Comparison of ENCODE assay signal across 8 mouse cellular contexts in the genomic region with DNA sequence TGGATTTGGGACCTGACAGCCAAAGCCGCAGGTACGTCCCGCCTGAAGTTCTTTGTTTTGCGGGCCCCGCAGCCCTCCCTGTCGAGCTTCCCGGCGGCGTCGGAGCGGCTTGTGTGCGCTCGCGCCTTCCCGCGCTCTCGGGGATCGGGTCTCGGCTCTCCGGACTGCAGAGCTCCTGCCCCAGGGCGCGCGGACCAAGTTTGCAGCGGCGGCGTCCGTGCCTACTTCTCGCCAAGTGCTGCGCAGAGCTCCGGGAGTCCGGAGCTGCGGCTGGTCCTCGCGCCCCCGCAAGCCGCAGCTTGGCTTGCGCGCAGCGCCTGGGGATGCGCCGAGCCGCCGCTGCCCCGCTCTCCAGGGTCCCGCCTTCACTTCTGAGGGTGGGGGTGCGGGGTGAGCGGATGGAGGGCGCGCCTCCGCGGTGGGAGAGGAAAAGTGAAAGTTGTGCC. TPM values are rescaled to one million over a fixed set of nuclear protein-coding genes. Genes with fewer than 3 reads are reported as not detected.
DNase-seq lines count a peak whose midpoint lies in the region; ATAC-seq lines count a peak whose summit lies in the region.

No protein-coding gene starts in this region.

- WGBS in hindbrain, embryonic 16.5 days = under 1% methylated on average over 49 of the region's 51 CpGs
- under 1% methylated on average over 51 of the region's 51 CpGs for WGBS in liver, embryonic 16.5 days (ENCODE audit: insufficient replicate concordance)
- 0% methylated on average over 50 of the region's 51 CpGs for WGBS in neural tube, embryonic 15.5 days

- peak; percentile 13 to 19 for DNase-seq in frontal cortex, postnatal 36 days (ENCODE audit: low spot score in 2 of 2)
- no peak for DNase-seq in frontal cortex, postnatal 14 days (ENCODE audit: low spot score in 2 of 2)
- DNase-seq in adrenal gland, postnatal 25 days = peak; percentile 52
- DNase-seq in gastrocnemius, postnatal 14 days = peak; percentile 57
- no peak for DNase-seq in natural killer cell, adult 2 months (ENCODE audit: low spot score in 2 of 2)

- peak overlapping the region; percentile 75 for H3K27ac ChIP-seq in hindbrain, embryonic 16.5 days (ENCODE audit: low read depth, low read length)
- no peak overlapping the region for H3K27ac ChIP-seq in liver, embryonic 16.5 days (ENCODE audit: low read length)
- peak overlapping the region; percentile 73 for H3K27ac ChIP-seq in neural tube, embryonic 15.5 days (replicated peaks)

- peak overlapping the region; percentile 69 for H3K4me3 ChIP-seq in hindbrain, embryonic 16.5 days (ENCODE audit: low read length)
- peak overlapping the region; percentile 51 for H3K4me3 ChIP-seq in liver, embryonic 16.5 days (ENCODE audit: low read depth, low read length)
- H3K4me3 ChIP-seq in neural tube, embryonic 15.5 days (replicated peaks) = peak overlapping the region; percentile 57

- peak overlapping the region; percentile 97 for H3K4me2 ChIP-seq in hindbrain, embryonic 16.5 days (ENCODE audit: low read length)
- peak overlapping the region; percentile 57 for H3K4me2 ChIP-seq in liver, embryonic 16.5 days (ENCODE audit: low read depth, low read length)
- H3K4me2 ChIP-seq in neural tube, embryonic 15.5 days = peak overlapping the region; percentile 98

- intact Hi-C loops in gastrocnemius, postnatal 14 days (cut with DNase I; ENCODE audit: low total_unique reads) = loop anchor here (10.0 kb wide), 1 partner anchor 251 kb away; no protein-coding TSS in a partner anchor

- peak; percentile 15 for ATAC-seq in hindbrain, embryonic 16.5 days
- ATAC-seq in liver, embryonic 16.5 days (ENCODE audit: low read depth) = no peak
- ATAC-seq in neural tube, embryonic 15.5 days (ENCODE audit: low FRiP score) = peak; percentile 28; the same call in 1 of the 2 replicates

- no peaks in the 10 kb centered on the region for H3K36me3 ChIP-seq in hindbrain, embryonic 16.5 days (ENCODE audit: control insufficient read depth, insufficient read depth, low read length)
- H3K36me3 ChIP-seq in liver, embryonic 16.5 days (ENCODE audit: control insufficient read depth, insufficient read depth) = no peaks in the 10 kb centered on the region
- no peaks in the 10 kb centered on the region for H3K36me3 ChIP-seq in neural tube, embryonic 15.5 days

- no peaks in the 10 kb centered on the region for H3K9me3 ChIP-seq in hindbrain, embryonic 16.5 days (ENCODE audit: control insufficient read depth, low read length)
- H3K9me3 ChIP-seq in liver, embryonic 16.5 days (replicated peaks; ENCODE audit: control insufficient read depth, low read length) = no peaks in the 10 kb centered on the region
- no peaks in the 10 kb centered on the region for H3K9me3 ChIP-seq in neural tube, embryonic 15.5 days (replicated peaks)

- H3K9ac ChIP-seq in hindbrain, embryonic 16.5 days (ENCODE audit: low read depth, low read length) = peak overlapping the region; percentile 72
- no peak overlapping the region; the same call in 1 of the 2 replicates for H3K9ac ChIP-seq in liver, embryonic 16.5 days (ENCODE audit: low read depth, low read length)
- H3K9ac ChIP-seq in neural tube, embryonic 15.5 days (replicated peaks) = peak overlapping the region; percentile 55

- peaks cover 11% of the 10 kb centered on the region for H3K27me3 ChIP-seq in hindbrain, embryonic 16.5 days (replicated peaks; ENCODE audit: control insufficient read depth, insufficient read depth, low read length)
- H3K27me3 ChIP-seq in liver, embryonic 16.5 days (ENCODE audit: control insufficient read depth, insufficient read depth, low read depth, low read length) = peaks cover 45% of the 10 kb centered on the region
- H3K27me3 ChIP-seq in neural tube, embryonic 15.5 days (replicated peaks) = peaks cover 20% of the 10 kb centered on the region

- peaks cover 16% of the 10 kb centered on the region for H3K4me1 ChIP-seq in hindbrain, embryonic 16.5 days (ENCODE audit: control insufficient read depth, insufficient read depth, low read depth, low read length)
- H3K4me1 ChIP-seq in liver, embryonic 16.5 days (ENCODE audit: control insufficient read depth, low read depth, low read length) = no peaks in the 10 kb centered on the region
- H3K4me1 ChIP-seq in neural tube, embryonic 15.5 days = peaks cover 20% of the 10 kb centered on the region

RNA-seq across cellular contexts. Expression of a gene that starts 1.1 kb away (rescaled TPM):
- 10.1 and 11.4 TPM in 2 replicates for total RNA-seq in adrenal gland, postnatal 25 days (2021)
- total RNA-seq in gastrocnemius, postnatal 14 days (2021) = 1 to 10 TPM; 2.6 to 4.6 TPM
- 2.9 and 4.4 TPM in 2 replicates for polyA plus RNA-seq in hindbrain, embryonic 16.5 days (2015; fragmentation: Nextera tagmentation; extraction: Ambion mirVana)
- 0.27 and 0.30 TPM in 2 replicates for polyA plus RNA-seq in liver, embryonic 16.5 days (2015; fragmentation: Nextera tagmentation; extraction: Ambion mirVana)
- 2.6 and 4.4 TPM in 2 replicates for polyA plus RNA-seq in neural tube, embryonic 15.5 days (2015; fragmentation: Nextera tagmentation; extraction: Ambion mirVana)

Comparison
In these comparisons a context has a peak if more than half of its experiments do, and no peak if none do; other contexts are left out.
1. DNase-seq: peak in frontal cortex, postnatal 36 days (2 of 2), adrenal gland, postnatal 25 days (single experiment) and gastrocnemius, postnatal 14 days (single experiment); none in frontal cortex, postnatal 14 days (0 of 2) and natural killer cell, adult 2 months (0 of 2).
2. Peak in every context shown above with its lines, with median percentiles within 50 percentile points of each other: H3K4me2 ChIP-seq and H3K4me3 ChIP-seq.